Mouse (Mus musculus): ENCODE results near the gene Pcnx2.

DNA sequence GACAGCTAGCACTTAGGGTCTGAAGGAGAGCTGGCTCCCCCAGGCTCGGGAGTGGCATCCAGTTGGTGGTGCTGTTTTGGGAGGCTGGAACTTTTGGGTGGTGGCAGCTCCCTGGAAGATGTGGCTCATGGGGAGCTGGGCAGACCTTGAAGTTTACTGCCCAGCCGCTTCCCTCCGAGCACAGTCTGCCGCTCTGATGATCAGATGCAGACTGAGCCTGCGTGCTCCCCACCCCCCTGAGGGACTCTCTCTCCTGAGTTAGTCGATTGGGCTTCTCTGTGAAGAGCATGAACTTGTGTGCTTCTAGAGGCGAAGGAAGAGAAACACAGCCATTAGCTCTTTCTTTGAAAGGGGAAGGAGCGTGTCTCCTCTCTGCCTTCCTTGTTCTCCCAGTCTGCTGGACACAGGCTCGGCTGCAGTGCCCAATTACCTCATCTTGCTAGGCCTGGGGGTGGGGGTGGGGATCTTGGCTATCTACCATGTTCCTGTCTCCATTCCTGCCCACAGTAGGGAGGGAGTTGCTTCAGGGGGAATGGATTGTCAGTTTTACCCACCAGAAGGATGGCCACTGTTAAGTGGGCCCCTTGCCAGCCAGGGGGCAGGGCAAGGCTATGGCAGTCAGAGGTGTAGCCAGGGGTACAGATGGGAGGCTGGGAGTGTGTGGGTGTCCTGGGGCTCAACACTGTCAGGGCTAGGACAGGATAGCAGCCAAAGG is 141.6 kb downstream of the Pcnx2 start:
- TF ChIP-seq EP300 (IDR thresholded peaks at IDR 0.05; ENCODE audit: low read length), result no peak
- TF ChIP-seq CTCF (conservative IDR thresholded peaks at IDR 0.05 in 1 of 2, IDR thresholded peaks at IDR 0.05 in 1 of 2; ENCODE audit: low read depth in 2 of 2, low read length in 2 of 2), result no peak
- no peak for TF ChIP-seq POLR2A (IDR thresholded peaks at IDR 0.05; ENCODE audit: low read depth, low read length)
- TF ChIP-seq MEF2A (IDR thresholded peaks at IDR 0.05; ENCODE audit: borderline replicate concordance, low read depth, low read length), result no peak
- no peak for TF ChIP-seq SMC3 (IDR thresholded peaks at IDR 0.05; ENCODE audit: low read depth, low read length)
- TF ChIP-seq ELF1 (IDR thresholded peaks at IDR 0.05; ENCODE audit: low read depth, low read length), result no peak
- no peak for TF ChIP-seq BHLHE40 (IDR thresholded peaks at IDR 0.05; ENCODE audit: low read depth, low read length)
- no peak for TF ChIP-seq NRF1 (IDR thresholded peaks at IDR 0.05; ENCODE audit: low read depth, low read length)
